ENCODE assay signal across 16 mouse cellular contexts in genomic region chr8:93972971-93973734, GRCm38 (mm10). TPM values are rescaled to one million over a fixed set of nuclear protein-coding genes. Genes with fewer than 3 reads are reported as not detected.
A peak's percentile ranks its signal among the peaks of the same experiment; 100 is the strongest.
DNase-seq lines count a peak whose midpoint lies in the region; ATAC-seq and TF ChIP-seq lines count a peak whose summit lies in the region.
"Had no signal": no experiment of that assay in that cellular context is flagged by ENCODE, and none has a peak within 500 bp of the region (broad histone marks: within the 10 kb centered on the region; RNA-seq: fewer than 3 reads in every experiment).

No protein-coding gene starts in this region.

- peaks cover 20% of the 10 kb centered on the region for H3K4me1 ChIP-seq in cerebellum, adult 2 months (ENCODE audit: control insufficient read depth, insufficient read depth, low read length)
- peaks cover 12% of the 10 kb centered on the region for H3K4me1 ChIP-seq in E14TG2a.4 (replicated peaks; ENCODE audit: low read depth, low read length)
- H3K4me1 ChIP-seq: midbrain, embryonic 12.5 days had no signal

- DNase-seq in cerebellum, adult 2 months, result peak; percentile 36 to 48
- no peak for DNase-seq in cerebellum, postnatal 36 days
- no peak for DNase-seq in frontal cortex, postnatal 25 days (ENCODE audit: low spot score in 2 of 2)
- DNase-seq in layer of hippocampus, adult 2 months (ENCODE audit: low spot score in 2 of 2), result no peak
- no peak for DNase-seq in layer of hippocampus, postnatal 14 days (ENCODE audit: low spot score in 2 of 2)
- DNase-seq: adrenal gland, adult 2 months; lung, adult 2 months; lung, postnatal 36 days; thymus, adult 18-20 months had no signal

- H3K27ac ChIP-seq in cerebellum, adult 2 months (ENCODE audit: insufficient read depth, low read length), result no peak overlapping the region
- peak overlapping the region; percentile 43; the same call in 1 of the 2 replicates for H3K27ac ChIP-seq in layer of hippocampus, adult 2 months
- H3K27ac ChIP-seq: hindbrain, embryonic 10.5 days; kidney, postnatal 0 days had no signal

- H3K36me3 ChIP-seq in E14TG2a.4 (ENCODE audit: insufficient read depth, low read length), result peaks cover 34% of the 10 kb centered on the region

- no peak for TF ChIP-seq POLR2A in cerebellum, adult 2 months (IDR thresholded peaks at IDR 0.05; ENCODE audit: borderline replicate concordance, insufficient read depth, low read length)

- no peak for TF ChIP-seq CTCF in cerebellum, adult 2 months (IDR thresholded peaks at IDR 0.05; ENCODE audit: borderline replicate concordance, insufficient read depth, low read depth, low read length)
- no peak for TF ChIP-seq CTCF in layer of hippocampus, adult 2 months (conservative IDR thresholded peaks at IDR 0.05)
- no peak for TF ChIP-seq CTCF in E14TG2a.4 (conservative IDR thresholded peaks at IDR 0.05; ENCODE audit: low read length)

- ATAC-seq in frontal cortex, adult (ENCODE audit: low TSS enrichment), result peak; percentile 77
- ATAC-seq in erythroblast, adult 5-6 weeks (replicated peaks; ENCODE audit: low FRiP score, poor library complexity, severe bottlenecking), result no peak

- no peaks in the 10 kb centered on the region for H3K27me3 ChIP-seq in cerebellum, adult 2 months (ENCODE audit: control insufficient read depth, insufficient read depth, low read length)
- H3K27me3 ChIP-seq in E14TG2a.4 (ENCODE audit: insufficient read depth, low read length), result no peaks in the 10 kb centered on the region
- H3K27me3 ChIP-seq: midbrain, embryonic 12.5 days had no signal

- no peaks in the 10 kb centered on the region for H3K9me3 ChIP-seq in E14TG2a.4 (ENCODE audit: low read length)
- H3K9me3 ChIP-seq: hindbrain, embryonic 10.5 days; midbrain, embryonic 12.5 days had no signal

- WGBS in cerebellum, adult 2 months, result 33% methylated on average over 14 of the region's 14 CpGs

- no peak overlapping the region for H3K4me3 ChIP-seq in cerebellum, adult 2 months (replicated peaks; ENCODE audit: insufficient read depth, low read depth, low read length)
- H3K4me3 ChIP-seq in layer of hippocampus, adult 2 months, result no peak overlapping the region
- H3K4me3 ChIP-seq in E14TG2a.4 (replicated peaks; ENCODE audit: low read length), result 0 out of 2 replicates have a peak overlapping the region, but pooled peaks have one; percentile 11
- H3K4me3 ChIP-seq: hindbrain, embryonic 10.5 days; midbrain, embryonic 12.5 days; myocyte had no signal

RNA-seq across cellular contexts. Expression of gene Amfr, which starts 39.5 kb away (rescaled TPM):
- polyA plus RNA-seq in cerebellum, adult 2 months (2012; rRNA removed), result 139 and 144 TPM in 2 replicates
- total RNA-seq in layer of hippocampus, adult 2 months (2021), result 100 to 1,000 TPM; 122 to 128 TPM
- 100 to 1,000 TPM; 131 to 135 TPM for total RNA-seq in layer of hippocampus, postnatal 14 days (2021)
- total RNA-seq in erythroblast, adult 5-6 weeks (2015; ENCODE audit: low replicate concordance), result 14.2 and 30.7 TPM in 2 replicates
- 46.3 and 50.1 TPM in 2 replicates for total RNA-seq in erythroblast, adult 5-6 weeks (2017; ENCODE audit: low replicate concordance)

Comparison
In these comparisons a context has a peak if more than half of its experiments do, and no peak if none do; other contexts are left out.
1. DNase-seq: peak in cerebellum, adult 2 months (2 of 2); none in cerebellum, postnatal 36 days (0 of 2), frontal cortex, postnatal 25 days (0 of 2), layer of hippocampus, adult 2 months (0 of 2) and layer of hippocampus, postnatal 14 days (0 of 2).